Mouse (Mus musculus): ENCODE measurements around the gene Ptprd.

- TF ChIP-seq CHD2 (IDR thresholded peaks at IDR 0.05; ENCODE audit: low read depth, low read length) (no peak), ZNF384 (IDR thresholded peaks at IDR 0.05; ENCODE audit: low read depth, low read length) (no peak), MAFK (IDR thresholded peaks at IDR 0.05; ENCODE audit: insufficient read depth, low read depth, low read length) (no peak), ZC3H11A (IDR thresholded peaks at IDR 0.05; ENCODE audit: borderline replicate concordance, low read depth, low read length) (no peak), HCFC1 (IDR thresholded peaks at IDR 0.05; ENCODE audit: borderline replicate concordance, insufficient read depth, low read length) (no peak)
Measured at GRCm38 (mm10) chr4:76387887-76388286, 1823.9 kb downstream of the Ptprd start.
